Mouse (Mus musculus) cortical plate, adult 2 months (tissue): ENCODE measurements around the gene Eif3i.

Source experiments
- CTCF ChIP-seq: fragments of 200-500 bp; IDR thresholded peaks from 2 replicates; pipeline ENCODE4 v1.5.1; 2011; ENCODE audit warnings: mild to moderate bottlenecking, control low read depth, low read length; ENCODE audit not compliant: insufficient read depth; ENCODE audit errors: extremely low read depth
- POLR2A ChIP-seq: fragments of 200-500 bp; IDR thresholded peaks from 2 replicates; pipeline ENCODE4 v1.6.1; 2011; ENCODE audit warnings: mild to moderate bottlenecking, low read length, control low read depth; ENCODE audit not compliant: insufficient read depth; ENCODE audit errors: extremely low read depth

DNA sequence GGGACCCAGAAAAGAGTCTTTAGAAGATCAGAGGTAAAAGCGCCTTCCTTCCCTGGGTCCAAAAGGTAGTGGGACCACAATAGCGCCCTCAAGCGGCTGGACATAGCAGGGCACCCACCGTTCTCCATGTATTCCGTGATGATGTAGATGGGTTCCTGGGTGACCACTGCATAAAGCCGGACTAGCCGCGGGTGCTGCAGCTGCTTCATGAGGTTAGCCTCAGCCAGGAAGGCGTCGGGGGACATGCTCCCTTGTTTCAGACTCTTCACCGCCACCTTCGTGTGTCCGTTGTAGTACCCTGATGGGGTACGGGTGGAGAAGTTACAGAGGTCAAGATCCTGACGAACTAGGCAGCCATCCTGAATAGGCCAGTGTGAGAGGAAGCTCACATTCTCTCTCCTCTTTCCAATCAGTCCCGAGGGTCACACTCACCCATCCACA is 45.0 kb downstream of the Eif3i start:
- no peak for TF ChIP-seq POLR2A
- peak; percentile 44 for TF ChIP-seq CTCF
